Mouse (Mus musculus) cerebellum, adult 2 months (tissue): ENCODE measurements at regions not wholly inside any gene's neighbourhood (a gene's known extent, or its start where the extent isn't known, plus 50 kb on each side); places are given as distances from the start of the nearest gene placed in this dataset.

Experiments used
- DNase-seq, 2 experiments: peaks; one replicate each; pipeline ENCODE4 v3.0.0; 2021
- H3K27ac ChIP-seq: fragments of 200-500 bp; 2 replicates; pipeline ENCODE4 v1.5.1; 2012; ENCODE audit warnings: low read length, control low read depth, inconsistent platforms; ENCODE audit not compliant: insufficient read depth
- H3K27me3 ChIP-seq: fragments of 200-500 bp; 2 replicates; pipeline ENCODE4 v1.6.1; 2012; ENCODE audit warnings: inconsistent platforms, mild to moderate bottlenecking, low read length, moderate library complexity; ENCODE audit not compliant: control insufficient read depth, insufficient read depth
- H3K4me1 ChIP-seq: fragments of 200-500 bp; 2 replicates; pipeline ENCODE4 v1.6.1; 2011; ENCODE audit warnings: low read length; ENCODE audit not compliant: control insufficient read depth, insufficient read depth
- H3K4me3 ChIP-seq: fragments of 200-500 bp; replicated peaks from 2 replicates; pipeline ENCODE3; 2011; ENCODE audit warnings: mild to moderate bottlenecking, low read depth, low read length, control low read depth; ENCODE audit not compliant: insufficient read depth
- CTCF ChIP-seq: fragments of 200-500 bp; IDR thresholded peaks from 2 replicates; pipeline ENCODE4 v1.5.1; 2011; ENCODE audit warnings: low read depth, mild to moderate bottlenecking, control low read depth, low read length, moderate library complexity, borderline replicate concordance; ENCODE audit not compliant: insufficient read depth
- POLR2A ChIP-seq: fragments of 200-500 bp; IDR thresholded peaks from 2 replicates; pipeline ENCODE4 v1.6.1; 2011; ENCODE audit warnings: low read length, control low read depth, borderline replicate concordance; ENCODE audit not compliant: insufficient read depth
- WGBS: fragments of 180-500 bp; shearing (Covaris S2); methylation state at CpG from one replicate; pipeline ENCODE4 v1.1.7; 2018; 5-methylcytosine and 5-hydroxymethylcytosine counted together

- 36% methylated on average over 2 of the region's 2 CpGs for WGBS
- no peaks in the 10 kb centered on the region; the same call in 1 of the 2 replicates for H3K27me3 ChIP-seq
- DNase-seq = no peak
- H3K4me3 ChIP-seq = no peak overlapping the region
- no peak overlapping the region for H3K27ac ChIP-seq
- TF ChIP-seq POLR2A (no peak), CTCF (no peak)
- no peaks in the 10 kb centered on the region for H3K4me1 ChIP-seq
Measured at GRCm38 (mm10) chr3:38788751-38789150, 98.0 kb upstream of the Fat4 start.

GRCm38 (mm10) chr3:38783711-38784110 is 103.0 kb upstream of the Fat4 start:
- WGBS = 91% methylated on average over 6 of the region's 6 CpGs
- no peak for DNase-seq
- TF ChIP-seq POLR2A = no peak
- no peak for TF ChIP-seq CTCF
- no peaks in the 10 kb centered on the region; the same call in 1 of the 2 replicates for H3K27me3 ChIP-seq
- H3K4me1 ChIP-seq = no peaks in the 10 kb centered on the region
- no peak overlapping the region for H3K4me3 ChIP-seq
- H3K27ac ChIP-seq = no peak overlapping the region

- Histone ChIP-seq H3K27ac (no peak overlapping the region), H3K27me3 (no peaks in the 10 kb centered on the region; the same call in 1 of the 2 replicates), H3K4me1 (no peaks in the 10 kb centered on the region), H3K4me3 (no peak overlapping the region)
- TF ChIP-seq POLR2A (no peak), CTCF (no peak)
- no peak for DNase-seq
- 61% methylated on average over 3 of the region's 3 CpGs for WGBS
Measured at GRCm38 (mm10) chr3:38783051-38783450, 103.7 kb upstream of the Fat4 start.

- TF ChIP-seq CTCF (no peak), POLR2A (no peak)
- Histone ChIP-seq H3K27ac (no peak overlapping the region), H3K27me3 (no peaks in the 10 kb centered on the region), H3K4me1 (no peaks in the 10 kb centered on the region), H3K4me3 (no peak overlapping the region)
- DNase-seq = no peak
- 34% methylated on average over 4 of the region's 4 CpGs for WGBS
Measured at GRCm38 (mm10) chr3:38776743-38777366, 109.9 kb upstream of the Fat4 start.

GRCm38 (mm10) chr3:38754632-38755123 is 132.1 kb upstream of the Fat4 start:
- Histone ChIP-seq H3K4me3 (no peak overlapping the region), H3K4me1 (no peaks in the 10 kb centered on the region), H3K27ac (no peak overlapping the region), H3K27me3 (no peaks in the 10 kb centered on the region)
- DNase-seq = no peak
- whole genome bisulfite sequencing = 63% methylated on average over 5 of the region's 5 CpGs
- TF ChIP-seq CTCF (no peak), POLR2A (no peak)

- no peaks in the 10 kb centered on the region for H3K4me1 ChIP-seq
- 89% methylated on average over 2 of the region's 2 CpGs for WGBS
- H3K27ac ChIP-seq = no peak overlapping the region
- DNase-seq = no peak
- TF ChIP-seq CTCF = no peak
- no peak for TF ChIP-seq POLR2A
- H3K4me3 ChIP-seq = no peak overlapping the region
- H3K27me3 ChIP-seq = no peaks in the 10 kb centered on the region
Measured at GRCm38 (mm10) chr3:38753446-38754205, 133.1 kb upstream of the Fat4 start.

- WGBS = 88% methylated on average over 4 of the region's 4 CpGs
- DNase-seq = no peak
- no peak overlapping the region for H3K27ac ChIP-seq
- H3K27me3 ChIP-seq = no peaks in the 10 kb centered on the region
- TF ChIP-seq CTCF (no peak), POLR2A (no peak)
- H3K4me3 ChIP-seq = no peak overlapping the region
- H3K4me1 ChIP-seq = no peaks in the 10 kb centered on the region
Measured at GRCm38 (mm10) chr3:38742155-38742554, 144.6 kb upstream of the Fat4 start.

GRCm38 (mm10) chr3:38722606-38723005 is 164.1 kb upstream of the Fat4 start:
- Histone ChIP-seq H3K4me3 (no peak overlapping the region), H3K27ac (no peak overlapping the region), H3K4me1 (no peaks in the 10 kb centered on the region), H3K27me3 (no peaks in the 10 kb centered on the region; the same call in 1 of the 2 replicates)
- no peak for DNase-seq
- 76% methylated on average over 1 of the region's 1 CpGs for WGBS
- TF ChIP-seq CTCF (no peak), POLR2A (no peak)
